Mouse (Mus musculus): ENCODE data around the gene Engase.
A peak's percentile ranks its signal among the peaks of the same experiment; 100 is the strongest.

The Engase gene

DNA sequence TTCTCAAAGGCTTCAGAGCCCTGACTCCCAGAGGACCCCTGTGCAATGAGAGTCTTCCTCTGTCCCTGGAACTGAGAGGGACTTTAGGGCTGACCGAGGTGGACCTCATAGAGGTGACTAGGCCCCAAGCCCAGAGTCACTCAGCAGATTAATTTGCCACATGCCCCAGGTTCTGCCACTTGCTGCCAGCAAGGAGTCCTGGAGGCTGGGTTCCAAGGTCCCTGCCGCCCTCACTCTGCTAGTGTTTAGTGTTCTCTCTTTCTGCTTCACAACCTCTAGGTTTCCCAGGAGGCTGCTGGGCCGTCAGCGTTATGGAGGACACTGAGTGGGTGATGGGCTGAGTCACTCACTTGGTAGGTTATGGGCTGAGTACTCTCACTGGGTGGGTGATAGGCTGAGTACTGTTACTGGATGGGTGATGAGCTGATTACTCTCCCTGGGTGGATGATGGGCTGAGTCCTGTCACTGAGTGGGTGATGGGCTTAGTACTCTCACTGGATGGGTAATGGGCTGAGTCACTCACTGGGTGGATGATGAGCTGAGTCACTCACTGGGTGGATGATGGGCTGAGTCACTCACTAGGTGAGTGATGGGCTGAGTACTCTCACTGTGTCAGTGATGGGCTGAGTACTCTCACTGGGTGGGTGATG, 47.0 kb downstream of the Engase start:
- peak in 1 of 2 experiments; percentile 27 for DNase-seq (ENCODE audit: low spot score in 2 of 2)

- no peak for DNase-seq (ENCODE audit: low spot score in 2 of 2)
These were observed 48.4 kb downstream of the Engase start for GRCm38 (mm10) chr11:118525059-118525458.

DNA sequence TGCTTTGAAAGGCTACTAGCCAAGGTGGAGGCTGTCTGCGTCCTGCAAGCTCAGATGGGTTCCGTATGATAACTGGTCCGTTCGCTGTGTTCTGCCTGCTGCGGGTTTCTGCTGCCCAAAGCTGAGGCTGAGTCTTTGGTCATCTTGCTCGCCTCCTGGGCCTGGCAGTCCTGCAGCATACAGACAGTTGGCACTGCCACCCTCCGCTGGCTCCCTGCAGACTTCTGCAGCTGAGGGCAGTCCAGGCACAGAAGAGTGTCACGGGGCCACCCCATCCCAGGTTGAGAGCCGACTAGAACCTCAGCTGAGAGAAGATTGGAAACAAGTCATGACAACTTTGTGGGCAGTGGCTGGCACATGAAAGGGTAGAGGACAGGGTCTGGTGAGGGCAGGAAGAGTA, 52.1 kb downstream of the Engase start:
- no peak for DNase-seq (ENCODE audit: low spot score in 2 of 2)

GRCm38 (mm10) chr11:118530313-118530712, 53.7 kb downstream of the Engase start:
- DNase-seq (ENCODE audit: low spot score in 2 of 2), result no peak

- no peak for DNase-seq (ENCODE audit: low spot score in 2 of 2)
These were observed 57.9 kb downstream of the Engase start for GRCm38 (mm10) chr11:118534382-118535092.

DNA sequence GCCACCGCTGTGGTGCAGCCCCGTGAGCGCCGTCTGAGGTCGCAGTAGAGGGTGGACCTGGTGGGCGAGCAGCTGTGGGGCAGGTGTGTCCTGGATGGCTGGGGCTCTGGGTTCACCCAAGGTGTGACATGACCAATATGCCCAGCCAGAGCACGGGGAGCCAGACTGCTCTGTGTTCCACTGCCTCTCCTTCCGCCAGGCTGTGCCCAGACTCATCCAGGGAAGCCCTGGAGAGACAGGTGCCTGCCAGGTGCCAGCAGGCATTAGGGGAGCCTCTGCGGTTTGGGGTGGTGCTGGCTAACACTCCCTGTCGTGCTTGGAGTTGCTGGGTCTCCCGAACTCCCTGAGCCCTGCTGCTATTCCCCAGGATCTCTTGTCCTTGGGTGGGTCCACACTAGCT, 61.4 kb downstream of the Engase start:
- no peak for DNase-seq (ENCODE audit: low spot score in 2 of 2)
